In the genomic region with DNA sequence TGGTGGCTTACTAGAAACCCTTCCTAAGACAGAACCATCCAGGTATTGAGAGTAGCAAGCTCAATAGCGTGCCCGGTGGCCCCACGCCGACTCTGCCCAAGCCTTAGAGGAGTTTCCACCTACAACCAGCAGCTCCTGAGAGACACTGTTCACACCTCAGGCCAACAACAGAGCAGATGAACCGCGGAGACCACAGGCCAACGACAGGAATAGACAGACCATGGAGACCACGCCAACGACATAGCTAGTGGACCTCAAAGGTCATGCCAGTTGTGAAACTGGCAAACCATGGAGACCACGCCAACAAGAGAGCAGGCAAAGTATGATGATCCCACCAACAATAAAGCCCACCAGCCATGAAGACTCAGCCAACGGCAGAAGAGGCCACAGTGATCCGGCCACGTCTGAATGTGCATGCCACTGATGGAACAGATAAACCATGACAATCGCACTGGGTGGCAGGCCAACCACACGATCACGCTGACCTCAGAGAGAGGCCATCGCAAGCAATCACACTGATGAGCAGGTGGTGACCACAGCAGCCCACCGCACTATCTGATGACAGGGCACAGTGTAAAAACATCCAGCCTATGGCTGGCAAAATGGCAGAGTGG, we compare ENCODE assay signal across 11 mouse cellular contexts. TPM values are rescaled to one million over a fixed set of nuclear protein-coding genes. Genes with fewer than 3 reads are reported as not detected.
DNase-seq lines count a peak whose midpoint lies in the region; ATAC-seq lines count a peak whose summit lies in the region.
"Had no signal": no experiment of that assay in that cellular context is flagged by ENCODE, and none has a peak within 500 bp of the region (broad histone marks: within the 10 kb centered on the region; RNA-seq: fewer than 3 reads in every experiment).

No protein-coding gene starts in this region.

- no peak overlapping the region for H3K4me3 ChIP-seq in lung, embryonic 16.5 days (ENCODE audit: low read length)
- H3K4me3 ChIP-seq in hindbrain, embryonic 14.5 days (replicated peaks; ENCODE audit: low read length): no peak overlapping the region
- H3K4me3 ChIP-seq in neural tube, embryonic 13.5 days: no peak overlapping the region

- H3K9me3 ChIP-seq in lung, embryonic 16.5 days (ENCODE audit: control insufficient read depth, low read length): no peaks in the 10 kb centered on the region
- H3K9me3 ChIP-seq in hindbrain, embryonic 14.5 days (ENCODE audit: control insufficient read depth, low read length): no peaks in the 10 kb centered on the region
- H3K9me3 ChIP-seq in neural tube, embryonic 13.5 days: no peaks in the 10 kb centered on the region

- H3K9ac ChIP-seq in lung, embryonic 16.5 days (ENCODE audit: low read length): no peak overlapping the region
- no peak overlapping the region for H3K9ac ChIP-seq in hindbrain, embryonic 14.5 days
- H3K9ac ChIP-seq in neural tube, embryonic 13.5 days: no peak overlapping the region

- peak; percentile 92 for DNase-seq in heart, adult 11 months
- no peak for DNase-seq in heart, postnatal 4 days
- DNase-seq in lung, postnatal 4 days: no peak
- DNase-seq in hindbrain, embryonic 14.5 days (ENCODE audit: low spot score): no peak
- DNase-seq in spleen, adult 18-20 months: no peak
- DNase-seq: cerebellum, adult 11 months; kidney, adult 18-20 months had no signal

- no peaks in the 10 kb centered on the region for H3K36me3 ChIP-seq in lung, embryonic 16.5 days (ENCODE audit: control insufficient read depth, insufficient read depth, low read length)
- no peaks in the 10 kb centered on the region for H3K36me3 ChIP-seq in hindbrain, embryonic 14.5 days (replicated peaks; ENCODE audit: control insufficient read depth, insufficient read depth)
- no peaks in the 10 kb centered on the region for H3K36me3 ChIP-seq in neural tube, embryonic 13.5 days

- peak overlapping the region; percentile 31 for H3K27ac ChIP-seq in lung, embryonic 16.5 days (ENCODE audit: low read length)
- 0 out of 2 replicates have a peak overlapping the region, but pooled peaks have one; percentile 11 for H3K27ac ChIP-seq in hindbrain, embryonic 14.5 days
- H3K27ac ChIP-seq in neural tube, embryonic 13.5 days (replicated peaks): peak overlapping the region; percentile 62

- WGBS in lung, embryonic 16.5 days: 88% methylated on average over 18 of the region's 18 CpGs
- WGBS in hindbrain, embryonic 14.5 days: 92% methylated on average over 18 of the region's 18 CpGs
- 90% methylated on average over 18 of the region's 18 CpGs for WGBS in neural tube, embryonic 13.5 days

- ATAC-seq in lung, embryonic 16.5 days (ENCODE audit: low read depth): no peak
- ATAC-seq in hindbrain, embryonic 14.5 days (ENCODE audit: low FRiP score): no peak
- ATAC-seq in neural tube, embryonic 13.5 days (ENCODE audit: low read depth): no peak
- no peak for ATAC-seq in CD4-positive, CD25-positive, alpha-beta regulatory T cell, adult 4 months

- no peaks in the 10 kb centered on the region for H3K27me3 ChIP-seq in lung, embryonic 16.5 days (ENCODE audit: control insufficient read depth, insufficient read depth, low read depth, low read length)
- H3K27me3 ChIP-seq in hindbrain, embryonic 14.5 days (ENCODE audit: control insufficient read depth, insufficient read depth, low read length): no peaks in the 10 kb centered on the region
- H3K27me3 ChIP-seq in neural tube, embryonic 13.5 days: no peaks in the 10 kb centered on the region

- H3K4me2 ChIP-seq in lung, embryonic 16.5 days (ENCODE audit: low read depth, low read length): no peak overlapping the region
- H3K4me2 ChIP-seq in hindbrain, embryonic 14.5 days (replicated peaks): no peak overlapping the region
- no peak overlapping the region for H3K4me2 ChIP-seq in neural tube, embryonic 13.5 days
- H3K4me2 ChIP-seq: liver, embryonic 11.5 days had no signal

- peaks cover 81% of the 10 kb centered on the region for H3K4me1 ChIP-seq in lung, embryonic 16.5 days (replicated peaks; ENCODE audit: control insufficient read depth, insufficient read depth, low read length)
- peaks cover 84% of the 10 kb centered on the region for H3K4me1 ChIP-seq in hindbrain, embryonic 14.5 days (replicated peaks; ENCODE audit: control insufficient read depth, insufficient read depth, low read length)
- H3K4me1 ChIP-seq in neural tube, embryonic 13.5 days (replicated peaks): peaks cover 100% of the 10 kb centered on the region

RNA-seq across cellular contexts. Expression of gene Ncor2, which starts 41.2 kb away (rescaled TPM):
- total RNA-seq in heart, postnatal 4 days (2021): 100 to 1,000 TPM; 104 to 112 TPM
- 20.3 and 27.3 TPM in 2 replicates for polyA plus RNA-seq in lung, embryonic 16.5 days (2015; fragmentation: Nextera tagmentation; extraction: Ambion mirVana)
- 26.0 and 27.4 TPM in 2 replicates for polyA plus RNA-seq in hindbrain, embryonic 14.5 days (2014; fragmentation: Nextera tagmentation; extraction: Ambion mirVana)
- 29.2 and 30.4 TPM in 2 replicates for polyA plus RNA-seq in neural tube, embryonic 13.5 days (2015; fragmentation: Nextera tagmentation; extraction: Ambion mirVana)
- polyA plus RNA-seq in CD4-positive, CD25-positive, alpha-beta regulatory T cell, adult 4 months (2017; shearing (Covaris generic)): 1 to 10 TPM; 4.0 to 6.1 TPM

Comparison
In these comparisons a context has a peak if more than half of its experiments do, and no peak if none do; other contexts are left out.
1. H3K27ac ChIP-seq: peak in every context shown above with its lines; median percentile 62 in neural tube, embryonic 13.5 days; 31 in lung, embryonic 16.5 days; 11 in hindbrain, embryonic 14.5 days.